Comparison of ENCODE assay signal across 27 mouse cellular contexts in genomic region chr19:6527439-6527838, GRCm38 (mm10). TPM values are rescaled to one million over a fixed set of nuclear protein-coding genes. Genes with fewer than 3 reads are reported as not detected.
DNase-seq lines count a peak whose midpoint lies in the region; ATAC-seq and TF ChIP-seq lines count a peak whose summit lies in the region.
"Had no signal": no experiment of that assay in that cellular context is flagged by ENCODE, and none has a peak within 500 bp of the region (broad histone marks: within the 10 kb centered on the region; RNA-seq: fewer than 3 reads in every experiment).

No protein-coding gene starts in this region.

- no peaks in the 10 kb centered on the region for H3K27me3 ChIP-seq in hindbrain, embryonic 15.5 days
- H3K27me3 ChIP-seq in hindbrain, embryonic 14.5 days (ENCODE audit: control insufficient read depth, insufficient read depth, low read length), result no peaks in the 10 kb centered on the region
- H3K27me3 ChIP-seq in liver, adult 2 months (ENCODE audit: control insufficient read depth, insufficient read depth, low read length), result peaks cover 10% of the 10 kb centered on the region
- peaks cover 10% of the 10 kb centered on the region for H3K27me3 ChIP-seq in forebrain, embryonic 12.5 days
- H3K27me3 ChIP-seq: midbrain, embryonic 15.5 days had no signal

- peaks cover 49% of the 10 kb centered on the region for H3K4me1 ChIP-seq in hindbrain, embryonic 15.5 days (replicated peaks)
- H3K4me1 ChIP-seq in hindbrain, embryonic 14.5 days (replicated peaks; ENCODE audit: control insufficient read depth, insufficient read depth, low read length), result peaks cover 32% of the 10 kb centered on the region
- no peaks in the 10 kb centered on the region for H3K4me1 ChIP-seq in liver, adult 2 months (ENCODE audit: control insufficient read depth, insufficient read depth, low read length)
- peaks cover 49% of the 10 kb centered on the region for H3K4me1 ChIP-seq in olfactory bulb, adult 2 months (ENCODE audit: control insufficient read depth, insufficient read depth, low read length)
- peaks cover 33% of the 10 kb centered on the region for H3K4me1 ChIP-seq in forebrain, embryonic 12.5 days

- TF ChIP-seq POLR2A in liver, adult 2 months (IDR thresholded peaks at IDR 0.05; ENCODE audit: extremely low read depth, insufficient read depth, low read length), result no peak
- no peak for TF ChIP-seq POLR2A in olfactory bulb, adult 2 months (IDR thresholded peaks at IDR 0.05; ENCODE audit: insufficient read depth, low read depth, low read length)

- no peak for ATAC-seq in hindbrain, embryonic 15.5 days (ENCODE audit: low FRiP score, low read depth)
- ATAC-seq in hindbrain, embryonic 14.5 days (ENCODE audit: low FRiP score), result no peak
- ATAC-seq in forebrain, embryonic 12.5 days (ENCODE audit: low FRiP score), result no peak
- ATAC-seq in CD4-positive, CD25-positive, alpha-beta regulatory T cell, adult 4 months, result no peak
- ATAC-seq: activated CD4-positive, CD25-positive, alpha-beta regulatory T cell, adult 4 months; forebrain, embryonic 16.5 days; intestine, embryonic 15.5 days; liver, embryonic 12.5 days; midbrain, embryonic 15.5 days had no signal

- no peak for TF ChIP-seq CTCF in liver, adult 2 months (IDR thresholded peaks at IDR 0.05; ENCODE audit: low read depth, low read length)
- TF ChIP-seq CTCF in olfactory bulb, adult 2 months (IDR thresholded peaks at IDR 0.05; ENCODE audit: insufficient read depth, low read depth, low read length), result no peak

- no peak overlapping the region for H3K9ac ChIP-seq in hindbrain, embryonic 15.5 days
- no peak overlapping the region for H3K9ac ChIP-seq in hindbrain, embryonic 14.5 days
- no peak overlapping the region for H3K9ac ChIP-seq in liver, adult 2 months (ENCODE audit: low read depth, low read length)
- H3K9ac ChIP-seq in forebrain, embryonic 12.5 days, result no peak overlapping the region
- H3K9ac ChIP-seq: embryonic facial prominence, embryonic 13.5 days; intestine, embryonic 15.5 days; liver, embryonic 12.5 days; lung, embryonic 14.5 days; midbrain, embryonic 15.5 days had no signal

- H3K36me3 ChIP-seq in hindbrain, embryonic 15.5 days, result peaks cover 24% of the 10 kb centered on the region
- H3K36me3 ChIP-seq in hindbrain, embryonic 14.5 days (replicated peaks; ENCODE audit: control insufficient read depth, insufficient read depth), result peaks cover 52% of the 10 kb centered on the region
- no peaks in the 10 kb centered on the region for H3K36me3 ChIP-seq in liver, adult 2 months (ENCODE audit: control insufficient read depth, insufficient read depth, low read length)
- H3K36me3 ChIP-seq in forebrain, embryonic 12.5 days (replicated peaks), result peaks cover 23% of the 10 kb centered on the region
- H3K36me3 ChIP-seq: embryonic facial prominence, embryonic 13.5 days; G1E; intestine, embryonic 15.5 days; limb, embryonic 10.5 days; liver, embryonic 12.5 days had no signal

- H3K79me2 ChIP-seq in liver, adult 2 months (ENCODE audit: control insufficient read depth, insufficient read depth, low read length), result no peaks in the 10 kb centered on the region

- H3K4me2 ChIP-seq in hindbrain, embryonic 15.5 days, result no peak overlapping the region
- no peak overlapping the region for H3K4me2 ChIP-seq in hindbrain, embryonic 14.5 days (replicated peaks)
- H3K4me2 ChIP-seq in forebrain, embryonic 12.5 days, result no peak overlapping the region
- H3K4me2 ChIP-seq: embryonic facial prominence, embryonic 13.5 days; intestine, embryonic 15.5 days; liver, embryonic 12.5 days; lung, embryonic 14.5 days; midbrain, embryonic 15.5 days had no signal

- no peaks in the 10 kb centered on the region for H3K9me3 ChIP-seq in hindbrain, embryonic 15.5 days
- no peaks in the 10 kb centered on the region for H3K9me3 ChIP-seq in hindbrain, embryonic 14.5 days (ENCODE audit: control insufficient read depth, low read length)
- H3K9me3 ChIP-seq in forebrain, embryonic 12.5 days, result no peaks in the 10 kb centered on the region
- H3K9me3 ChIP-seq: embryonic facial prominence, embryonic 13.5 days; G1E; intestine, embryonic 15.5 days; limb, embryonic 10.5 days; liver, embryonic 12.5 days; midbrain, embryonic 15.5 days had no signal

- H3K4me3 ChIP-seq in hindbrain, embryonic 15.5 days, result no peak overlapping the region
- H3K4me3 ChIP-seq in hindbrain, embryonic 14.5 days (replicated peaks; ENCODE audit: low read length), result no peak overlapping the region
- no peak overlapping the region for H3K4me3 ChIP-seq in liver, adult 2 months (ENCODE audit: insufficient read depth, low read depth, low read length)
- no peak overlapping the region for H3K4me3 ChIP-seq in olfactory bulb, adult 2 months (ENCODE audit: insufficient read depth, low read depth, low read length)
- no peak overlapping the region for H3K4me3 ChIP-seq in forebrain, embryonic 12.5 days (replicated peaks)
- H3K4me3 ChIP-seq: embryonic facial prominence, embryonic 13.5 days; heart, adult 2 months; intestine, embryonic 15.5 days; limb, embryonic 10.5 days; liver, embryonic 12.5 days; midbrain, embryonic 15.5 days; myocyte had no signal

- WGBS in hindbrain, embryonic 15.5 days, result 81% methylated on average over 3 of the region's 3 CpGs
- WGBS in hindbrain, embryonic 14.5 days, result 85% methylated on average over 3 of the region's 3 CpGs
- WGBS in liver, adult 2 months, result 77% methylated on average over 3 of the region's 3 CpGs
- WGBS in olfactory bulb, adult 2 months, result 80% methylated on average over 3 of the region's 3 CpGs
- WGBS in forebrain, embryonic 12.5 days, result 94% methylated on average over 3 of the region's 3 CpGs

- DNase-seq in hindbrain, embryonic 14.5 days (ENCODE audit: low spot score), result no peak
- DNase-seq in liver, adult 2 months (ENCODE audit: extremely low read depth, low read depth, low spot score), result peak; percentile 16
- DNase-seq in liver, result no peak
- peak; percentile 95 for DNase-seq in cerebellum, adult 9-10 months
- DNase-seq: adrenal gland, postnatal 25 days; gastrocnemius, postnatal 25 days; heart, adult 2 months; heart, postnatal 36 days; lung, embryonic 14.5 days; lung, postnatal 36 days; spleen, adult 18-20 months; thymus, postnatal 25 days had no signal

- H3K27ac ChIP-seq in hindbrain, embryonic 15.5 days (replicated peaks), result peak overlapping the region; percentile 40; the same call in 1 of the 2 replicates
- H3K27ac ChIP-seq in hindbrain, embryonic 14.5 days, result no peak overlapping the region
- no peak overlapping the region for H3K27ac ChIP-seq in liver, adult 2 months (replicated peaks; ENCODE audit: insufficient read depth, low read depth, low read length)
- H3K27ac ChIP-seq in olfactory bulb, adult 2 months (ENCODE audit: insufficient read depth, low read depth, low read length), result 0 out of 2 replicates have a peak overlapping the region, but pooled peaks have one; percentile 14
- no peak overlapping the region for H3K27ac ChIP-seq in forebrain, embryonic 12.5 days
- H3K27ac ChIP-seq: embryonic facial prominence, embryonic 13.5 days; heart, adult 2 months; intestine, embryonic 15.5 days; limb, embryonic 10.5 days; liver, embryonic 12.5 days; midbrain, embryonic 15.5 days had no signal

RNA-seq across cellular contexts. Expression of gene Slc22a12, which starts 15.4 kb away (rescaled TPM):
- not detected in 2 replicates for polyA plus RNA-seq in hindbrain, embryonic 15.5 days (2015; fragmentation: Nextera tagmentation; extraction: Ambion mirVana)
- polyA plus RNA-seq in hindbrain, embryonic 14.5 days (2014; fragmentation: Nextera tagmentation; extraction: Ambion mirVana), result not detected in 2 replicates
- 0.34 TPM in 1 of 2 replicates, not detected in the other for total RNA-seq in liver, adult 2 months (2014; rRNA removed)
- not detected in 2 replicates for polyA plus RNA-seq in liver, adult 2 months (2012; rRNA removed)
- polyA plus RNA-seq in olfactory bulb, adult 2 months (2012; ENCODE audit: insufficient read depth, insufficient read length, low replicate concordance, missing spikeins), result not detected in 2 replicates
- not detected in 2 replicates for polyA plus RNA-seq in forebrain, embryonic 12.5 days (2016; fragmentation: Nextera tagmentation; extraction: Ambion mirVana)
- polyA plus RNA-seq in CD4-positive, CD25-positive, alpha-beta regulatory T cell, adult 4 months (2017; shearing (Covaris generic)), result not detected
- total RNA-seq: adrenal gland, postnatal 25 days; G1E; gastrocnemius, postnatal 25 days; heart, adult 2 months; heart, postnatal 36 days; megakaryocyte-erythroid progenitor cell, adult 5-6 weeks had no signal
- polyA plus RNA-seq: activated CD4-positive, CD25-positive, alpha-beta regulatory T cell, adult 4 months; embryonic facial prominence, embryonic 13.5 days; forebrain, embryonic 16.5 days; G1E; heart, adult 2 months; heart, embryonic 14.5 days; limb, embryonic 10.5 days; liver, embryonic 12.5 days; lung, embryonic 14.5 days; myocyte had no signal

Comparison
In these comparisons a context has a peak if more than half of its experiments do, and no peak if none do; other contexts are left out.
1. H3K27ac ChIP-seq: peak in hindbrain, embryonic 15.5 days (single experiment) and olfactory bulb, adult 2 months (single experiment); none in hindbrain, embryonic 14.5 days (single experiment), liver, adult 2 months (single experiment) and forebrain, embryonic 12.5 days (single experiment).
2. DNase-seq: peak in liver, adult 2 months (single experiment) and cerebellum, adult 9-10 months (single experiment); none in hindbrain, embryonic 14.5 days (single experiment) and liver (single experiment).